In genomic region chr1:162157659-162158058, GRCm38 (mm10) we compare ENCODE assay signal across 24 mouse cellular contexts.
DNase-seq lines count a peak whose midpoint lies in the region; ATAC-seq and TF ChIP-seq lines count a peak whose summit lies in the region.
"Had no signal": no experiment of that assay in that cellular context is flagged by ENCODE, and none has a peak within 500 bp of the region (broad histone marks: within the 10 kb centered on the region; RNA-seq: fewer than 3 reads in every experiment).

No protein-coding gene starts in this region.

- ATAC-seq in heart, embryonic 15.5 days (replicated peaks; ENCODE audit: insufficient number of reproducible peaks, insufficient read depth, low FRiP score, low read depth): no peak
- peak; percentile 31; the same call in 1 of the 2 replicates for ATAC-seq in liver, embryonic 14.5 days (ENCODE audit: insufficient read depth)
- no peak for ATAC-seq in midbrain, embryonic 15.5 days (replicated peaks)
- ATAC-seq: forebrain, postnatal 0 days; inflammation-experienced regulatory T-cells, adult 6 months; midbrain, embryonic 13.5 days had no signal

- no peaks in the 10 kb centered on the region for H3K36me3 ChIP-seq in heart, embryonic 15.5 days
- H3K36me3 ChIP-seq in heart, adult 2 months (ENCODE audit: control insufficient read depth, insufficient read depth, low read length): no peaks in the 10 kb centered on the region
- H3K36me3 ChIP-seq in limb, embryonic 10.5 days: no peaks in the 10 kb centered on the region
- no peaks in the 10 kb centered on the region for H3K36me3 ChIP-seq in liver, embryonic 14.5 days (replicated peaks; ENCODE audit: control insufficient read depth, insufficient read depth, low read depth)
- no peaks in the 10 kb centered on the region for H3K36me3 ChIP-seq in midbrain, embryonic 15.5 days (replicated peaks)
- H3K36me3 ChIP-seq: midbrain, embryonic 13.5 days had no signal

- no peak overlapping the region for H3K4me3 ChIP-seq in heart, embryonic 15.5 days
- H3K4me3 ChIP-seq in heart, adult 2 months: no peak overlapping the region
- H3K4me3 ChIP-seq in limb, embryonic 10.5 days: no peak overlapping the region
- H3K4me3 ChIP-seq in liver, embryonic 14.5 days (ENCODE audit: insufficient read depth in 1 of 2, low read depth in 2 of 2, low read length in 2 of 2): no peak overlapping the region
- no peak overlapping the region for H3K4me3 ChIP-seq in midbrain, embryonic 15.5 days
- H3K4me3 ChIP-seq: layer of hippocampus, adult 2 months; midbrain, embryonic 13.5 days had no signal

- WGBS in heart, embryonic 15.5 days: 71% methylated on average over 5 of the region's 5 CpGs
- WGBS in heart, adult 2 months: 91% methylated on average over 5 of the region's 5 CpGs
- 95% methylated on average over 5 of the region's 5 CpGs for WGBS in limb, embryonic 10.5 days
- WGBS in liver, embryonic 14.5 days (ENCODE audit: insufficient replicate concordance): 59% methylated on average over 5 of the region's 5 CpGs
- WGBS in midbrain, embryonic 15.5 days: 85% methylated on average over 5 of the region's 5 CpGs

- H3K4me2 ChIP-seq in heart, embryonic 15.5 days: no peak overlapping the region
- no peak overlapping the region for H3K4me2 ChIP-seq in liver, embryonic 14.5 days (ENCODE audit: low read depth)
- no peak overlapping the region for H3K4me2 ChIP-seq in midbrain, embryonic 15.5 days
- H3K4me2 ChIP-seq: hindbrain, embryonic 14.5 days; midbrain, embryonic 13.5 days had no signal

- no peaks in the 10 kb centered on the region for H3K9me3 ChIP-seq in heart, embryonic 15.5 days (replicated peaks)
- no peaks in the 10 kb centered on the region for H3K9me3 ChIP-seq in limb, embryonic 10.5 days (replicated peaks)
- H3K9me3 ChIP-seq in liver, embryonic 14.5 days (ENCODE audit: control insufficient read depth, low read length): no peaks in the 10 kb centered on the region
- H3K9me3 ChIP-seq in midbrain, embryonic 15.5 days: no peaks in the 10 kb centered on the region
- H3K9me3 ChIP-seq: midbrain, embryonic 13.5 days had no signal

- no peak for TF ChIP-seq POLR2A in heart, adult 2 months (IDR thresholded peaks at IDR 0.05; ENCODE audit: insufficient read depth, low read depth, low read length)

- no peak overlapping the region for H3K9ac ChIP-seq in heart, embryonic 15.5 days
- no peak overlapping the region for H3K9ac ChIP-seq in heart, adult 2 months (ENCODE audit: low read depth, low read length)
- H3K9ac ChIP-seq in liver, embryonic 14.5 days (replicated peaks): no peak overlapping the region
- no peak overlapping the region for H3K9ac ChIP-seq in midbrain, embryonic 15.5 days
- H3K9ac ChIP-seq: forebrain, postnatal 0 days; hindbrain, embryonic 14.5 days; midbrain, embryonic 13.5 days had no signal

- no peaks in the 10 kb centered on the region for H3K4me1 ChIP-seq in heart, embryonic 15.5 days (replicated peaks)
- H3K4me1 ChIP-seq in heart, adult 2 months (ENCODE audit: control insufficient read depth, insufficient read depth, low read length): no peaks in the 10 kb centered on the region; the same call in 1 of the 2 replicates
- H3K4me1 ChIP-seq in limb, embryonic 10.5 days: peaks cover 27% of the 10 kb centered on the region
- 0 out of 4 replicates have a peak, but pooled peaks cover 0 to 2% of the 10 kb centered on the region in 2 experiments for H3K4me1 ChIP-seq in liver, embryonic 14.5 days (replicated peaks; ENCODE audit: control insufficient read depth in 2 of 2, insufficient read depth in 2 of 2, low read length in 1 of 2)
- H3K4me1 ChIP-seq in midbrain, embryonic 15.5 days: no peaks in the 10 kb centered on the region
- H3K4me1 ChIP-seq: midbrain, embryonic 13.5 days had no signal

- no peaks in the 10 kb centered on the region for H3K27me3 ChIP-seq in heart, embryonic 15.5 days
- H3K27me3 ChIP-seq in heart, adult 2 months (ENCODE audit: control insufficient read depth, insufficient read depth, low read length): no peaks in the 10 kb centered on the region
- no peaks in the 10 kb centered on the region for H3K27me3 ChIP-seq in limb, embryonic 10.5 days (ENCODE audit: low read depth, poor library complexity, severe bottlenecking)
- no peaks in the 10 kb centered on the region for H3K27me3 ChIP-seq in liver, embryonic 14.5 days (ENCODE audit: control insufficient read depth, insufficient read depth, low read length)
- no peaks in the 10 kb centered on the region for H3K27me3 ChIP-seq in midbrain, embryonic 15.5 days (replicated peaks)
- H3K27me3 ChIP-seq: midbrain, embryonic 13.5 days had no signal

- intact Hi-C loops in heart, adult 2 months (cut with DNase I): no loop called here

- DNase-seq in heart, adult 2 months: no peak
- DNase-seq in c-Kit-positive CD71-positive TER-119-positive erythroid progenitor cells, embryonic 14.5 days (ENCODE audit: low spot score): peak; percentile 4
- no peak for DNase-seq in limb, embryonic 10.5 days (ENCODE audit: low spot score)
- DNase-seq in liver, embryonic 14.5 days (ENCODE audit: low read depth in 3 of 3, low spot score in 3 of 3): no peak
- no peak for DNase-seq in cerebellum, adult 11 months
- DNase-seq in adrenal gland, postnatal 36 days: no peak
- DNase-seq: cerebellum, adult 2 months; cerebellum, postnatal 25 days; embryo, embryonic 11 days; forebrain, postnatal 0 days; gastrocnemius, postnatal 14 days; heart, postnatal 36 days; kidney, adult 8-10 months; kidney, postnatal 14 days; layer of hippocampus, postnatal 36 days; lung, postnatal 14 days; thymus, adult 2 months; thymus, postnatal 4 days had no signal

- TF ChIP-seq EP300 in heart, adult 2 months (IDR thresholded peaks at IDR 0.05; ENCODE audit: insufficient read depth, low read depth, low read length): no peak
- TF ChIP-seq EP300 in liver, embryonic 14.5 days (IDR thresholded peaks at IDR 0.05; ENCODE audit: low read depth): no peak

- H3K27ac ChIP-seq in heart, embryonic 15.5 days: 0 out of 2 replicates have a peak overlapping the region, but pooled peaks have one; percentile 12
- H3K27ac ChIP-seq in heart, adult 2 months: no peak overlapping the region
- H3K27ac ChIP-seq in limb, embryonic 10.5 days: peak overlapping the region; percentile 32; the same call in 1 of the 2 replicates
- H3K27ac ChIP-seq in liver, embryonic 14.5 days: no peak overlapping the region
- no peak overlapping the region for H3K27ac ChIP-seq in midbrain, embryonic 15.5 days
- H3K27ac ChIP-seq: hindbrain, embryonic 14.5 days; midbrain, embryonic 13.5 days had no signal

- no peaks in the 10 kb centered on the region for H3K79me2 ChIP-seq in heart, adult 2 months (replicated peaks; ENCODE audit: control insufficient read depth, insufficient read depth, low read length)

- TF ChIP-seq CTCF in heart, adult 2 months (IDR thresholded peaks at IDR 0.05): no peak
- no peak for TF ChIP-seq CTCF in liver, embryonic 14.5 days (IDR thresholded peaks at IDR 0.05; ENCODE audit: low read depth)

Comparison
In these comparisons a context has a peak if more than half of its experiments do, and no peak if none do; other contexts are left out.
1. H3K27ac ChIP-seq: peak in heart, embryonic 15.5 days (single experiment) and limb, embryonic 10.5 days (single experiment); none in heart, adult 2 months (single experiment), liver, embryonic 14.5 days (single experiment) and midbrain, embryonic 15.5 days (single experiment).